Mouse (Mus musculus) adipose tissue, adult 10 weeks (tissue): ENCODE results near the gene Cyp27b1. TPM values are rescaled to one million over a fixed set of nuclear protein-coding genes. Genes with fewer than 3 reads are reported as not detected.

Experiments
- polyA plus RNA-seq: library from polyadenylated mRNA; stranded (reverse); fragments of 350-450 nt; fragmentation: Illumina TruSeq; extraction: RNeasy Lipid Tissue Mini Kit (QIAGEN cat#74804); gene quantifications from one replicate; pipeline ENCODE4 v1.2.3, GENCODE M21; 2014; ENCODE audit warnings: low read depth, low replicate concordance

Cyp27b1 gene
- polyA plus RNA-seq, result 0.27 TPM

DNA sequence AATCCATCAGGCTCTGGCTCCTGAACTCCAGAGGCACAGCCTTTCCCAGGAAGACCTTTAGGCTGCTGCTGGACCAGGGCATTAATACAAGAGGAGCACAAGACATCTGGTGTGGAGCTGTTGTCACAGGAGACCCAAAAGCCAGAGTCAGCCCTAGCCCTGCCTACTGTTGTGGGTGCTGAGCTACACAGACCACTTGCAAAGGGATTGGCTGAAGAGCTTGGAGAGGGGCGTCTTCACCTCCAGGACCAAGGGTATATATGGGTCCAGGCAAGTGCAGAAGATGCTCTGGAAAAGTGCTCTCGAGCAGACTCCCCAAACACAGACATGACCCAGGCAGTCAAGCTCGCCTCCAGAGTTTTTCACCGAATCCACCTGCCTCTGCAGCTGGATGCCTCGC is at the start of gene Cyp27b1:
TSS of gene Cyp27b1 (plus strand) at position 297 of the 400 bp plus-strand sequence.

DNA sequence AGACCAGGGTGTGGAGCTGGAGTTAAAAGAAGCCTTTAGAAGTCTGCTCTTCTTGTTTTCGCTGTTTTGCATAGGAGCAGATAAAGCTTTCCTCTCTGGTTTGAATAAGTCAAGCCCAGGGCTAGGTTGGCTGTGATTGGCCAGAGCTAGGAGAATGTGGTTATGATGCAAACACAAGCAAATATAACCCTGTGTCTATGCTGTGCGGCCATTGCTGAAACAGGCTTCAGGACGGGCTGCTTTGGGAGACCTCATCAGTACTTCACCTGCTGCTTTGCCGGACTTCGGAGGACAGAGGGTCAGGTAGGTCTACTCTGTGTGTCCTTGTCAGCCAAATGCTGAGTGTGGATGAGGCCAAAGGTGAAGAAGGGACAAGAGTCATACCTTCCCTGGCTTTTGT is 47.5 kb upstream of the Cyp27b1 start, which contains the start of gene Avil:
TSS of gene Avil (plus strand) at position 181 of the 400 bp plus-strand sequence.

DNA sequence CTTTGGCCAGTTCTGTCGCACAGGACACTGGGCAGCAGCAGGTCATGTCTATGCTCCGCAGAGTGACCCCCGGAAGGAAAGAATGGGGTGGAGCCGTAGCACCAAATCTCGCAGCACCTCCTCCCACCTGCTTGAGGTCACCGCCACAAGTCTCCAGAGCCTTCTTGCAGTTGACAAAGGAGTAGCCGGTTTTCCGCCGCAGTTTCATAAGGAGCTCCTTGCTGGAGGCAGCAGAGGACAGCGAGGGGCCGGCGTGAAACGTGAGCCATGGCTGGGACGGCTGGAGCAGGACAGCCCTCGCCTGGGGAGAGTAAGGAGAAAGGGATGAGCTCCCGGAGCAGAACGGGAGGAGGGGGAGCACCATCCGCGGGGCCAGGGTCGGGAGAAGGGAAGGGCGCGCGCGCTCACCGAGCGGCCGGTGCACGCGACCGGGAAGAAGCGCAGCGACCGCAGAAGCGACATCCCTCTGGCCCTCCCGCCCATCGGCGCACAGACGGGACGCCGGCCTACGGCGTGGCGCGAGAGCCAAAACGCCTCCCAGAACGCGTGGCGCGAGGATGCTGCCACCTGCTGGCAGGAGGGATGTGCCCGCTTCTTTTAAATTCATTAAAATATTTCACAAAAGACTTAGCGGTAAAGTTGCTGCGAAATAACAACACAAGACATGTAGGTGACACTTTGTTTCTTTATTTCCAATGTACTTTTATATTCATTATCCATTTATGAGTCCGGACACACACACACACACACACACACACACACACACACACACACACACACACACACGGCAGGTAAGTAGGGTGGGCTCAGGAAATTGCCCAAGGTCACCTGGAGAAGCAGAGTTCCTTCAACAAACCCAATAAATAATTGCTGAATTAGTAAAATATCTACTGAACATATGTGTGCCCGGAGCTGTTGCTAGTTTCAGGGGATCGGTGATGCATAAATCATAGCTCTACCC is 17.4 kb upstream of the Cyp27b1 start, which contains the start of gene Tsfm:
TSS of gene Tsfm (minus strand) at position 505 of the 961 bp plus-strand sequence.

DNA sequence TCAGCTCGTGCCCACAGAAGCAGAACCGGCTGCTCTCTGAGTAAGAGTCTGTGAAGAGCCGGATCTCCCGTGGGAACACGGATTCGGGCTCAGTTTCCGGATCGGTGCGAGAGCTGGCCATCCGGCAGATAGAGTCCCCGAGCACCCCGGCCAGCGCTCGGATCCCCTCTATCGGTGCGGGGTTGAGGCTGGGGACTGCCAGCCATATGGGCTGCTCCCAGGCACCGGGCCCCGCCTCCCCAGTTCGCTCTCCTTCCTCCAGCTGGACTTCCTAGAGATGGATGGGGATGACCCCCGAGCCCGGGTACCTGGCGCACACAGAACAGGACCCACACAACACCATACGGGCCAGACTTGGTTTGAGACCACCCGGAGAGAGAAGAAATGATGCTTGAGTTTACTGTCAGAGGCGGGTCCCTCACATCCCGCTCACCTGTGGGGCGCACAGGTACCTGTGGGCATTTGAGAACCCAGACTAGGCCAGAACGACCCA is 6.7 kb upstream of the Cyp27b1 start, which contains the start of the genes Mettl1 and Eef1akmt3:
TSS of gene Mettl1 (plus strand) at position 141 of the 493 bp plus-strand sequence.
TSS of gene Eef1akmt3 (minus strand) at position 240 of the 493 bp plus-strand sequence.

DNA sequence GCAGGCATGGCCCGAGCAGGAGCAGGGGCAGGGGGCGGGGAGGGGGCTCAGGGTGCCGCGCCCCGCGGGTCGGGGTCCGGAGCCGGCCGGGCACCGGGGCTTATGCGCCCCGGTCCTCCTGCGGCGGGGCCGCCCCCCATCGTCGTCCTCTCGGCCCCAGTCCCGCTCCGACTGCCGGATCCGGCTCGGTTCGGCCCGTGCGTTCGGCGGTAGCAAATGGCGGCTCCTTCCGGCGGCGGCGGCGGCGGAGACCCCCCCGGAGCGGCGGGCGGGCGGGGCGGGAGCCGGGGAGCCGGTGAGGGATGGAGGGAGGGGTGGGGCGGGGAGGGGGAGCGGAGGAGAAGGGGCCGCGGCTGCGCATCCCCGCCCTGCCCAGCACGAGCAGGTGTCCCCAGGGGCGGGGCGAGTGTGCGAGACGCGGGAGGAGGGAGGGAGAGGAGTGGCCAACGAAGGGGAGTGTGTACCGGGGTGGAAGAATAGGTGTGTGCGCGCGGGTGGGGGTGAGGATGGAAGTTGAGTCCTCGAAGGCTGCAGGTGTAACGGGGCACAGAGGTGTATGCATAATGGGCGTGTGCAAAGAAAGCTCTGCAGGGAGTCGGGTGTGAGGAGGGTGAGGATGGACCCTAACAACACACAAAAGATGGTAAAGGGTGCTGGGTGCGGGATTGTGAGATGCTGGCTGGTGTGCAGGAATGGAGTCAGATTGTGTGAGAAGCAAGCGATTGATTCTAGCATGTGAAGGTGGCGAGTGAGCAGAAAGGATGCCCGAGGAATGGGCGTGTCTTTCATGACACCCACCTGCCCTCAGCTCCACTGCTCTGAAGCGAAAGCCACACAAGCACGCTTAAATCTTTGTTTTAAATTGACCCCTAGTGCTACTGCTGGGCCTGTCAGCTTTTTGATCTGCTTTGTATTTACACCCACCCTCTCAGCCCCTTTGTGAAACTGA is 12.2 kb downstream of the Cyp27b1 start, which contains the start of gene March9:
TSS of gene March9 (minus strand) at position 217 of the 949 bp plus-strand sequence.

DNA sequence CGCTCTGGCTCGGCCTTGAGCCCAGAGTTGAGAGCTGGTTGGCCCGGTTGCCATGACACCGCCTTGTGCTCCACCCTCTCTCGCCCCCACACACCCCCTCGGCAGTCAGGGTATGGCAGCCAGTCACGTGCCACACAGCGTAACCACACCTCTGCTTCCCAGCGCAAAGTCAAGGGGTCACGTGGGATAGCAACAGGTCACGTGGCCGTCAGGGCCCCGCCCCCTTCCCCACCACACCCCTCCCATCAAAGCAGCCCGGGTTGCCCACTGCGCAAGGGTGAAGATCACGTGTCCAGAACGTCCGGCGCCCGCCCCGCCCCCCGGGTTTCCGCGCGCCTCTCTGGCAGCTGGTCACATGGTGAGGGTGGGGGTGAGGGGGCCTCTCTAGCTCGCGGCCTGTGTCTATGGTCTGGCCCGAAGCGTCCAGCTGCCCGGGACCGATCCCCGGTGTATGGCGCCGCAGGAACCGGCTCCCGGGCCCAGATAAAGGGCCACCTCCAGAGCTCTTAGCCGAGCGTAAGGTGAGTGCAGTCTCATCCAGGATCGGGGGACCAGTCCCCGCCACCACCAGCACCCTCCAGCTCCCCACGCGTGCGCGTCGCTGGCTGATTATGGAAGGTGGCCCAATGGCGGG is 15.3 kb downstream of the Cyp27b1 start, which contains the start of gene Cdk4:
TSS of gene Cdk4 (plus strand) at position 296 of the 634 bp plus-strand sequence.

DNA sequence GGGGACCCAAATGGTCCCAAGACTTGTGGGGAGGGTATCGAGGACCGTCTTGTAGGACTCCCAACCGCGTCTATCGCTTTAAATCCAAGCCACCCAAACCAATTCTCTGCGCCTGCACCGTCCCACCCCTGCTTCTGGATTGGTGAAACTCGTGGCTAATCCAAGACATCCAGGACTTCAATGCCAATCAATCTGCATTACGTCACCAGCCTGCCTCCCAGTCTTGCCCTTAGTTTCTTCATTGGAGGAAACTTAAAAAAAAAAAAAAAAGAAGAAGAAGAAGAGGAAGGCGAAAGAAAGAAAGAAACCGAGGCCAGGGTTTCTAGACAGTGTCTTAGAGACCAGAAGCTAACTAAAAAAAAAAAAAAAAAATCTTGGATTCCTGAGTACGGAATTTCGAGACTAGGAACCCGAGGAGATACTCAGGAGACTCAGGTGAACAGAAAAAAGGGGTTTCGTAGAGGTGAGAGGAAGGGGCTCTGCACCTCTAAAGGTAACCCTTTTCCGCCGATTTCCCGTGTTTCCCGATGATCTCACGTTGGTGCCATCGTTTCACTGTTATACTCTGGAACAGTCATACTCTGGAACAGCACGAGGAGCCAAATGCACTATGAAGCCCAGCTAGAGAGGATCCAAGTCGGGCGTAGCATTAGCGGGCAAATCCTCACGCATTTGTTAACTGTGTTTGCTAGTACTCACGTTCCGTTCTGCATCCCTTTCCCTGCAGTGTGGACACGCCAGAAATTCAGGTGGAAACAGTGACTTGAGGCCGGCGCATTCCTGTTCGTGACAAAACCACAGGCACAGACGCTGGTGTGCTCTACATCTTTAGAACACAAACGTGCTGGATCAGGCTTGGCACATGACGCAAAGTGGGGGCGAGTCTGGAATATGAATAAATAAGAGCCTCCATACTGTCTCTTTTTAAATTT is 22.4 kb downstream of the Cyp27b1 start, which contains the start of gene Tspan31:
TSS of gene Tspan31 (minus strand) at position 75 of the 932 bp plus-strand sequence.

DNA sequence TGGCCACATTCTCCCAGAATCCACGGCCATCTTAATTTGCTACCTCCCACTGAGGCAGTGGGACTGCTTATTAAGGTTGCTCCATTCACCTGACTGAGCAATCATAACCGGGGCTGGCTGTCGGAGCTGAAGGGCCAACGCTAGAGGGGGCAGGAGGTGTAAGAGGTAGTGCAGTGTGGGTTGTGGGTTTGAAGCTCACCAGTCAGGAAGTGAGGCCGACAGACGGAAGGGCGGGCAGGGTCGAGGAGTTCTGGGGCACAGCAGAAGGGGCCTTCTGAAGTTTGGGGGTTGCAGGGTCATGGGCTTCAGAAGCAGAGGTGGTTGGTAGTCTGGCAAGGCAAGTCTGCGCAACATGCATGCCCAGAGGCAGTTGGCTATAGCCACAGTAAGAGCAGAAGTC is 27.0 kb downstream of the Cyp27b1 start, which contains the start of gene Agap2:
TSS of gene Agap2 (plus strand) at position 205 of the 400 bp plus-strand sequence.

Other genes starting within 250 kb of the Cyp27b1 start
- gene Atp23, start 146.9 kb upstream of the Cyp27b1 start, polyA plus RNA-seq, result 6.1 TPM
- gene Ctdsp2, start 69.5 kb upstream of the Cyp27b1 start, polyA plus RNA-seq, result 107 TPM
- 0.19 TPM for gene Avil, start 47.5 kb upstream of the Cyp27b1 start, polyA plus RNA-seq
- 25.2 TPM for gene Tsfm, start 17.4 kb upstream of the Cyp27b1 start, polyA plus RNA-seq
- 26.8 TPM for gene Mettl1, start 6.8 kb upstream of the Cyp27b1 start, polyA plus RNA-seq
- 0.53 TPM for gene Eef1akmt3, start 6.7 kb upstream of the Cyp27b1 start, polyA plus RNA-seq
- 6.8 TPM for gene March9, start 11.9 kb downstream of the Cyp27b1 start, polyA plus RNA-seq
- gene Cdk4, start 15.3 kb downstream of the Cyp27b1 start, polyA plus RNA-seq, result 186 TPM
- gene Tspan31, start 22.0 kb downstream of the Cyp27b1 start, polyA plus RNA-seq, result 87.3 TPM
- 3.9 TPM for gene Agap2, start 27.0 kb downstream of the Cyp27b1 start, polyA plus RNA-seq
- 160 TPM for gene Os9, start 72.9 kb downstream of the Cyp27b1 start, polyA plus RNA-seq
- 73.3 TPM for gene B4galnt1, start 117.0 kb downstream of the Cyp27b1 start, polyA plus RNA-seq
- 1.5 TPM for gene Slc26a10, start 132.4 kb downstream of the Cyp27b1 start, polyA plus RNA-seq
- 29.2 TPM for gene Arhgef25, start 141.8 kb downstream of the Cyp27b1 start, polyA plus RNA-seq
- gene Dtx3, start 147.5 kb downstream of the Cyp27b1 start, polyA plus RNA-seq, result 73.3 TPM
- 87.8 TPM for gene Pip4k2c, start 163.3 kb downstream of the Cyp27b1 start, polyA plus RNA-seq
- 2.7 TPM for gene Kif5a, start 215.1 kb downstream of the Cyp27b1 start, polyA plus RNA-seq
- 189 TPM for gene Dctn2, start 218.1 kb downstream of the Cyp27b1 start, polyA plus RNA-seq
- 36.5 TPM for gene Mbd6, start 240.8 kb downstream of the Cyp27b1 start, polyA plus RNA-seq